Mouse (Mus musculus) NIH3T3 (cell line): ENCODE measurements around the gene Klc1.

Experiments
- DNase-seq: peaks from one replicate; pipeline ENCODE4 v3.0.0-alpha.2; 2012; ENCODE audit warnings: low read depth

Gene Klc1

GRCm38 (mm10) chr12:111813766-111814617 lies 55.3 kb downstream of the Klc1 start, which contains the start of the genes Xrcc3 and Zfyve21:
TSS of gene Xrcc3 (minus strand) at chr12:111813873.
TSS of gene Zfyve21 (plus strand) at chr12:111814170.
- peak; percentile 99 for DNase-seq

GRCm38 (mm10) chr12:111814769-111815762 lies 56.4 kb downstream of the Klc1 start:
- peak; percentile 42 for DNase-seq

- peak; percentile 39 for DNase-seq
Observed at GRCm38 (mm10) chr12:111816528-111816927, 57.9 kb downstream of the Klc1 start.

- DNase-seq: peak; percentile 33
Observed at GRCm38 (mm10) chr12:111816967-111817366, 58.3 kb downstream of the Klc1 start.

GRCm38 (mm10) chr12:111817991-111818390 lies 59.3 kb downstream of the Klc1 start:
- no peak for DNase-seq

- DNase-seq: no peak
Observed at GRCm38 (mm10) chr12:111819936-111820335, 61.3 kb downstream of the Klc1 start.

GRCm38 (mm10) chr12:111820708-111821107 lies 62.1 kb downstream of the Klc1 start:
- DNase-seq: no peak

- DNase-seq: no peak
Observed at GRCm38 (mm10) chr12:111821931-111822330, 63.3 kb downstream of the Klc1 start.

- no peak for DNase-seq
Observed at GRCm38 (mm10) chr12:111827556-111827955, 68.9 kb downstream of the Klc1 start.

- DNase-seq: no peak
Observed at GRCm38 (mm10) chr12:111829447-111829846, 70.8 kb downstream of the Klc1 start.

GRCm38 (mm10) chr12:111829954-111830353 lies 71.3 kb downstream of the Klc1 start:
- no peak for DNase-seq

GRCm38 (mm10) chr12:111830375-111830774 lies 71.7 kb downstream of the Klc1 start:
- no peak for DNase-seq

- no peak for DNase-seq
Observed at GRCm38 (mm10) chr12:111832643-111833042, 74.0 kb downstream of the Klc1 start.

GRCm38 (mm10) chr12:111833457-111833856 lies 74.8 kb downstream of the Klc1 start:
- no peak for DNase-seq

- DNase-seq: no peak
Observed at GRCm38 (mm10) chr12:111842565-111843433, 84.2 kb downstream of the Klc1 start.

- no peak for DNase-seq
Observed at GRCm38 (mm10) chr12:111843470-111843869, 84.8 kb downstream of the Klc1 start.

GRCm38 (mm10) chr12:111845953-111846352 lies 87.3 kb downstream of the Klc1 start:
- DNase-seq: no peak

GRCm38 (mm10) chr12:111846815-111847214 lies 88.2 kb downstream of the Klc1 start:
- DNase-seq: no peak

- peak; percentile 54 for DNase-seq
Observed at GRCm38 (mm10) chr12:111848300-111848798, 89.7 kb downstream of the Klc1 start.

GRCm38 (mm10) chr12:111851235-111851634 lies 92.6 kb downstream of the Klc1 start:
- peak; percentile 30 for DNase-seq

GRCm38 (mm10) chr12:111851745-111852144 lies 93.1 kb downstream of the Klc1 start:
- peak; percentile 29 for DNase-seq
